Mouse (Mus musculus) macrophage (primary cell): Measurements from ENCODE around the gene Tmem127. TPM values are rescaled to one million over a fixed set of nuclear protein-coding genes. Genes with fewer than 3 reads are reported as not detected.

ENCODE experiments used
- polyA plus RNA-seq: library from polyadenylated mRNA; stranded (reverse); fragments of 250-400 nt; gene quantifications from 3 replicates; pipeline ENCODE4 v1.2.4, GENCODE M21; 2018; ENCODE audit warnings: inconsistent platforms

Tmem127 gene
- polyA plus RNA-seq, 1 experiment from 2014 or later = 70.2 TPM

Other genes starting within 250 kb of the Tmem127 start
- gene Ap4e1, start 239.2 kb upstream of the Tmem127 start, polyA plus RNA-seq = 6.6 to 8.9 TPM (median 8.1 TPM) in 3 replicates
- 157 to 191 TPM (median 182 TPM) in 3 replicates for gene Blvra, start 177.2 kb upstream of the Tmem127 start, polyA plus RNA-seq
- gene Ncaph, start 114.0 kb upstream of the Tmem127 start, polyA plus RNA-seq = 7.7 to 21.8 TPM (median 19.2 TPM) in 3 replicates
- gene Itpripl1, start 104.5 kb upstream of the Tmem127 start, polyA plus RNA-seq = 18.4 to 28.0 TPM (median 22.5 TPM) in 3 replicates
- 0.63 to 1.0 TPM (median 0.79 TPM) in 3 replicates for gene 1810024B03Rik, start 39.6 kb upstream of the Tmem127 start, polyA plus RNA-seq
- gene Snrnp200, start 39.5 kb upstream of the Tmem127 start, polyA plus RNA-seq = 44.6 to 52.3 TPM (median 48.2 TPM) in 3 replicates
- 34.0 to 44.5 TPM (median 35.1 TPM) in 3 replicates for gene Ciao1, start 92 bp upstream of the Tmem127 start, polyA plus RNA-seq
- 14.5 to 35.9 TPM (median 26.1 TPM) in 3 replicates for gene Stard7, start 22.3 kb downstream of the Tmem127 start, polyA plus RNA-seq
- 2.5 to 7.1 TPM (median 3.9 TPM) in 3 replicates for gene Dusp2, start 88.3 kb downstream of the Tmem127 start, polyA plus RNA-seq
- gene Astl, start 90.7 kb downstream of the Tmem127 start, polyA plus RNA-seq = not detected in 3 replicates
- not detected in 3 replicates for gene Adra2b, start 115.3 kb downstream of the Tmem127 start, polyA plus RNA-seq
- gene Gpat2, start 177.3 kb downstream of the Tmem127 start, polyA plus RNA-seq = 0.09 TPM in 1 of 3 replicates, not detected in the others
- gene Fahd2a, start 196.7 kb downstream of the Tmem127 start, polyA plus RNA-seq = 4.1 to 11.8 TPM (median 9.2 TPM) in 3 replicates